Mouse (Mus musculus) adrenal gland, postnatal 36 days (tissue): ENCODE results near the gene Psors1c2. TPM values are rescaled to one million over a fixed set of nuclear protein-coding genes. Genes with fewer than 3 reads are reported as not detected.
A peak's percentile ranks its signal among the peaks of the same experiment; 100 is the strongest.

Source experiments
- DNase-seq, 2 experiments: peaks; one replicate each; pipeline ENCODE4 v3.0.0; 2021; ENCODE audit warnings: mixed read lengths in 1 of 2
- total RNA-seq, 2 experiments: library from RNA; stranded (reverse); gene quantifications; 2 replicates each; pipeline ENCODE4 v1.2.3; 2021

Gene Psors1c2
- total RNA-seq, 2 experiments from 2014 or later = not detected

GRCm38 (mm10) chr17:35516652-35517500 lies 16.1 kb upstream of the Psors1c2 start, which contains the start of the genes Tcf19 and Cchcr1:
TSS of gene Tcf19 (minus strand) at chr17:35516824.
TSS of gene Cchcr1 (plus strand) at chr17:35517100.
- DNase-seq = peak; percentile 99

GRCm38 (mm10) chr17:35517526-35517925 lies 15.5 kb upstream of the Psors1c2 start:
- peak; percentile 8 to 33 for DNase-seq

- no peak for DNase-seq
Observed at GRCm38 (mm10) chr17:35524354-35524753, 8.6 kb upstream of the Psors1c2 start.

- DNase-seq = no peak
Observed at GRCm38 (mm10) chr17:35526644-35527043, 6.4 kb upstream of the Psors1c2 start.

- no peak for DNase-seq
Observed at GRCm38 (mm10) chr17:35532360-35532759, 641 bp upstream of the Psors1c2 start.

GRCm38 (mm10) chr17:35534343-35534742 lies 1.3 kb downstream of the Psors1c2 start:
- peak; percentile 72 to 86 for DNase-seq

- DNase-seq = no peak
Observed at GRCm38 (mm10) chr17:35537421-35537820, 4.4 kb downstream of the Psors1c2 start.

GRCm38 (mm10) chr17:35538476-35538875 lies 5.5 kb downstream of the Psors1c2 start:
- DNase-seq = no peak

- DNase-seq = no peak
Observed at GRCm38 (mm10) chr17:35539540-35539939, 6.5 kb downstream of the Psors1c2 start.

GRCm38 (mm10) chr17:35542761-35543411 lies 9.9 kb downstream of the Psors1c2 start:
- no peak for DNase-seq

GRCm38 (mm10) chr17:35543412-35543861 lies 10.4 kb downstream of the Psors1c2 start:
- DNase-seq = no peak

- no peak for DNase-seq
Observed at GRCm38 (mm10) chr17:35544001-35544400, 11.0 kb downstream of the Psors1c2 start.

- peak; percentile 37 to 53 for DNase-seq
Observed at GRCm38 (mm10) chr17:35544680-35545079, 11.7 kb downstream of the Psors1c2 start.

GRCm38 (mm10) chr17:35547465-35547864 lies 14.5 kb downstream of the Psors1c2 start:
- no peak for DNase-seq

- no peak for DNase-seq
Observed at GRCm38 (mm10) chr17:35548636-35549035, 15.6 kb downstream of the Psors1c2 start.

GRCm38 (mm10) chr17:35549437-35550142 lies 16.6 kb downstream of the Psors1c2 start:
- DNase-seq = peak; percentile 86 to 88

- DNase-seq = no peak
Observed at GRCm38 (mm10) chr17:35550143-35550494, 17.1 kb downstream of the Psors1c2 start.

- DNase-seq = peak; percentile 22 to 42
Observed at GRCm38 (mm10) chr17:35550871-35551270, 17.9 kb downstream of the Psors1c2 start.

- peak; percentile 54 to 61 for DNase-seq
Observed at GRCm38 (mm10) chr17:35551881-35552414, 18.9 kb downstream of the Psors1c2 start, which contains the start of gene Cdsn. TSS of gene Cdsn (plus strand) at chr17:35552128.

GRCm38 (mm10) chr17:35554321-35554720 lies 21.3 kb downstream of the Psors1c2 start:
- DNase-seq = no peak

GRCm38 (mm10) chr17:35554761-35555397 lies 21.9 kb downstream of the Psors1c2 start:
- no peak for DNase-seq
